Mouse (Mus musculus) layer of hippocampus, adult 18-20 months (tissue): ENCODE results near the gene Zfp282. TPM values are rescaled to one million over a fixed set of nuclear protein-coding genes. Genes with fewer than 3 reads are reported as not detected.

Experiments
- total RNA-seq, 2 experiments: library from RNA; stranded (reverse); gene quantifications; 2 replicates each; pipeline ENCODE4 v1.2.3; 2021

Gene Zfp282
- total RNA-seq, 2 experiments from 2014 or later: 11.9 to 12.2 TPM

Other genes starting within 250 kb of the Zfp282 start
- 10 to 100 TPM; 73.1 to 74.2 TPM for gene Pdia4, start 63.8 kb upstream of the Zfp282 start, total RNA-seq
- gene Zfp786, start 46.3 kb upstream of the Zfp282 start, total RNA-seq: 1 to 10 TPM; 4.9 to 5.0 TPM
- gene Zfp398, start 41.5 kb upstream of the Zfp282 start, total RNA-seq: 10 to 100 TPM; 20.1 to 23.8 TPM
- gene Zfp212, start 43.3 kb downstream of the Zfp282 start, total RNA-seq: 10 to 100 TPM; 19.7 to 20.2 TPM
- gene Zfp956, start 76.2 kb downstream of the Zfp282 start, total RNA-seq: 10 to 100 TPM; 22.2 to 25.7 TPM
- 10 to 100 TPM; 30.9 to 34.3 TPM for gene Zfp777, start 171.7 kb downstream of the Zfp282 start, total RNA-seq
- gene Zfp746, start 209.4 kb downstream of the Zfp282 start, total RNA-seq: 10 to 100 TPM; 31.4 to 32.2 TPM